Mouse (Mus musculus): Measurements from ENCODE around the gene Gm10413.
"Not testable (repeated sequence)": the region's sequence is repeated elsewhere in the genome, so short reads cannot be mapped to it uniquely, and the experiment has no call there.

DNA sequence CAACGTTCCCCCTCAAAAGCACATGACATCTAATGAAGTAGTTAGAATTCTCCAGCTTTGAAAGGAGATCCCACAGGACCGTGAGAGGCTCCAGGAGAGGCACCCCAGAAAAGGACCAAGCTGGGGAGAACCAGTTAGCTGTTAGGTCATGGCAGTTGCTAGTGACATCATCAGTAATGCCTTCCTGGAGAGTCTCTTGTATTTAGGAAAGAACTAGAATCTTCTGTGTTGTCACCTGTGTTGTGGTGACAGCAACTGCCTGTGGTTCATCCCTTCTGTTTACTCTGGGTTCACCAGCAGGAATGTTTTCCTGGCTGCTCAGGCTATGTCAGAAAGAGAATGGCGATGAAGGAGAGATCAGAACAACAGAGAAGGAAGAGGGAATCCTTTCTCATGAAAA, 54.2 kb downstream of the Gm10413 start, which contains the start of gene Gm10408:
- TF ChIP-seq CTCF (conservative IDR thresholded peaks at IDR 0.05; ENCODE audit: low read length); NANOG (IDR thresholded peaks at IDR 0.05; ENCODE audit: borderline replicate concordance, low read length): not testable (repeated sequence)
